Mouse (Mus musculus) kidney, postnatal 0 days (tissue): ENCODE data around the gene Nat8f2. TPM values are rescaled to one million over a fixed set of nuclear protein-coding genes. Genes with fewer than 3 reads are reported as not detected.
"Not testable (repeated sequence)": the region's sequence is repeated elsewhere in the genome, so short reads cannot be mapped to it uniquely, and the experiment has no call there.

ENCODE experiments used
- ATAC-seq: fragments of 200-750 bp; cut with Nextera tagmentation; replicated peaks from 2 replicates; pipeline ENCODE4 v1.8.0; 2017; ENCODE audit warnings: low read depth, moderate number of reproducible peaks, moderate TSS enrichment, moderate library complexity; ENCODE audit not compliant: low FRiP score
- DNase-seq: peaks from one replicate; pipeline ENCODE4 v3.0.0-alpha.2; 2016; ENCODE audit warnings: low spot score
- H3K27ac ChIP-seq: fragments of 300-500 bp; sonication (generic); 2 replicates; pipeline ENCODE4 v1.5.1; 2014; ENCODE audit warnings: mild to moderate bottlenecking
- H3K27me3 ChIP-seq: fragments of 300-500 bp; sonication (generic); 2 replicates; pipeline ENCODE4 v1.6.1; 2014; ENCODE audit warnings: low read length, mixed read lengths; ENCODE audit not compliant: insufficient read depth
- H3K36me3 ChIP-seq: fragments of 300-500 bp; sonication (generic); 2 replicates; pipeline ENCODE4 v1.6.1; 2014; ENCODE audit warnings: low read length, mixed read lengths; ENCODE audit not compliant: insufficient read depth
- H3K4me1 ChIP-seq: fragments of 300-500 bp; sonication (generic); replicated peaks from 2 replicates; pipeline ENCODE4 v1.6.1; 2014; ENCODE audit warnings: antibody characterized with exemption, low read length, mixed read lengths; ENCODE audit not compliant: insufficient read depth
- H3K4me2 ChIP-seq: fragments of 300-500 bp; sonication (generic); 2 replicates; pipeline ENCODE4 v1.6.1; 2014; ENCODE audit warnings: mild to moderate bottlenecking, low read length, moderate library complexity, mixed read lengths
- H3K4me3 ChIP-seq: fragments of 300-500 bp; sonication (generic); replicated peaks from 2 replicates; pipeline ENCODE4 v1.5.1; 2014; ENCODE audit warnings: low read depth, low read length
- H3K9ac ChIP-seq: fragments of 300-500 bp; sonication (generic); 2 replicates; pipeline ENCODE4 v1.6.1; 2014; ENCODE audit warnings: low read depth, low read length
- H3K9me3 ChIP-seq: fragments of 300-500 bp; sonication (generic); replicated peaks from 2 replicates; pipeline ENCODE4 v1.6.1; 2016; ENCODE audit warnings: low read length, inconsistent platforms, mixed read lengths
- CTCF ChIP-seq: IDR thresholded peaks from 2 replicates; pipeline ENCODE4 v1.5.1; 2016; ENCODE audit warnings: antibody characterized with exemption, low read depth, mild to moderate bottlenecking, moderate library complexity
- WGBS: fragments of 180-500 bp; shearing (Covaris S2); extraction: QIAGEN DNeasy Blood & Tissue Kit; methylation state at CpG from one replicate; pipeline ENCODE4 v1.1.7; 2014; 5-methylcytosine and 5-hydroxymethylcytosine counted together
- polyA plus RNA-seq: library from polyadenylated mRNA; unstranded; fragments of >200 nt; fragmentation: Nextera tagmentation; extraction: Ambion mirVana; gene quantifications from 2 replicates; pipeline ENCODE4 v1.2.1, GENCODE M21; 2015

Gene Nat8f2
- polyA plus RNA-seq, 1 experiment from 2014 or later, result 2.6 TPM

GRCm38 (mm10) chr6:85837307-85837706 is 31.7 kb downstream of the Nat8f2 start:
- peak; percentile 63; the same call in 1 of the 2 replicates for ATAC-seq
- not testable (repeated sequence) for H3K27ac ChIP-seq, H3K4me2 ChIP-seq

GRCm38 (mm10) chr6:85836827-85837226 is 32.1 kb downstream of the Nat8f2 start:
- not testable (repeated sequence) for ATAC-seq, H3K4me1 ChIP-seq, H3K9me3 ChIP-seq, H3K4me3 ChIP-seq, H3K36me3 ChIP-seq, H3K9ac ChIP-seq, H3K4me2 ChIP-seq, H3K27me3 ChIP-seq, H3K27ac ChIP-seq
- peak; percentile 58 for TF ChIP-seq CTCF
- WGBS, result 33% methylated on average over 8 of the region's 9 CpGs
- DNase-seq, result peak; percentile 31

More at GRCm38 (mm10) chr6:85837307-85837706, 31.7 kb downstream of the Nat8f2 start:
- peak; percentile 50 for DNase-seq
- H3K4me3 ChIP-seq, H3K9ac ChIP-seq, H3K4me1 ChIP-seq, H3K9me3 ChIP-seq, H3K36me3 ChIP-seq, H3K27me3 ChIP-seq: not testable (repeated sequence)
- WGBS, result 45% methylated on average over 12 of the region's 12 CpGs
- peak; percentile 45; the same call in 1 of the 2 replicates for TF ChIP-seq CTCF

- not testable (repeated sequence) for H3K4me1 ChIP-seq, ATAC-seq, H3K9ac ChIP-seq, H3K4me2 ChIP-seq, H3K36me3 ChIP-seq, H3K4me3 ChIP-seq, H3K27ac ChIP-seq, DNase-seq, H3K27me3 ChIP-seq, H3K9me3 ChIP-seq
- WGBS, result 79% methylated on average over 5 of the region's 5 CpGs
Measured at GRCm38 (mm10) chr6:85836098-85836497, 32.9 kb downstream of the Nat8f2 start.

GRCm38 (mm10) chr6:85835104-85835503 is 33.9 kb downstream of the Nat8f2 start:
- 0 out of 2 replicates have a peak, but pooled peaks have one; percentile 41 for ATAC-seq
- H3K4me2 ChIP-seq, H3K9ac ChIP-seq, H3K27me3 ChIP-seq, H3K36me3 ChIP-seq, H3K4me3 ChIP-seq, H3K4me1 ChIP-seq, H3K27ac ChIP-seq, DNase-seq, H3K9me3 ChIP-seq: not testable (repeated sequence)
- whole genome bisulfite sequencing, result 30% methylated on average over 1 of the region's 2 CpGs

- H3K9me3 ChIP-seq, H3K9ac ChIP-seq, DNase-seq, H3K27me3 ChIP-seq, ATAC-seq, H3K4me3 ChIP-seq, H3K4me1 ChIP-seq, H3K36me3 ChIP-seq, H3K4me2 ChIP-seq, H3K27ac ChIP-seq: not testable (repeated sequence)
Measured at GRCm38 (mm10) chr6:85834504-85835100, 34.4 kb downstream of the Nat8f2 start.

- TF ChIP-seq CTCF, result no peak
- Histone ChIP-seq H3K9me3 (no peaks in the 10 kb centered on the region), H3K27me3 (no peaks in the 10 kb centered on the region), H3K27ac (no peak within 1 kb of the TSS), H3K9ac (no peak within 1 kb of the TSS), H3K4me2 (no peak within 1 kb of the TSS), H3K4me3 (no peak within 1 kb of the TSS), H3K36me3 (no peaks in the 10 kb centered on the region), H3K4me1 (no peaks in the 10 kb centered on the region)
- WGBS, result 74% methylated on average over 7 of the region's 7 CpGs
- peak; percentile 50 for ATAC-seq
- DNase-seq, result no peak
Measured at GRCm38 (mm10) chr6:85831796-85832321, 37.1 kb downstream of the Nat8f2 start, which contains the start of gene Nat8. Gene Nat8, minus strand, starts transcription at chr6:85832082.

GRCm38 (mm10) chr6:85829462-85829861 is 39.5 kb downstream of the Nat8f2 start:
- 72% methylated on average over 1 of the region's 1 CpGs for WGBS
- Histone ChIP-seq H3K27me3 (no peaks in the 10 kb centered on the region), H3K4me3 (no peak overlapping the region), H3K36me3 (no peaks in the 10 kb centered on the region), H3K27ac (no peak overlapping the region), H3K4me2 (no peak overlapping the region), H3K4me1 (no peaks in the 10 kb centered on the region), H3K9me3 (no peaks in the 10 kb centered on the region), H3K9ac (no peak overlapping the region)
- ATAC-seq, result peak; percentile 38; the same call in 1 of the 2 replicates
- no peak for DNase-seq
- TF ChIP-seq CTCF, result no peak
